Mouse (Mus musculus) neural tube, embryonic 14.5 days (tissue): Measurements from ENCODE around the gene Dnase1l2. TPM values are rescaled to one million over a fixed set of nuclear protein-coding genes. Genes with fewer than 3 reads are reported as not detected.

Source experiments
- ATAC-seq: fragments of 200-750 bp; cut with Nextera tagmentation; 2 replicates; pipeline ENCODE4 v1.8.0; 2017; ENCODE audit warnings: low read depth, mild to moderate bottlenecking, moderate TSS enrichment, moderate library complexity
- H3K27ac ChIP-seq: fragments of 300-500 bp; sonication (generic); 2 replicates; pipeline ENCODE4 v1.5.1; 2014; ENCODE audit warnings: low read depth, mild to moderate bottlenecking, control low read depth, low read length, moderate library complexity, mixed read lengths
- H3K27me3 ChIP-seq: fragments of 300-500 bp; sonication (generic); 2 replicates; pipeline ENCODE4 v1.6.1; 2014; ENCODE audit warnings: low read length; ENCODE audit not compliant: control insufficient read depth, insufficient read depth
- H3K36me3 ChIP-seq: fragments of 300-500 bp; sonication (generic); 2 replicates; pipeline ENCODE4 v1.6.1; 2014; ENCODE audit warnings: low read length, mixed read lengths; ENCODE audit not compliant: control insufficient read depth, insufficient read depth
- H3K4me1 ChIP-seq: fragments of 300-500 bp; sonication (generic); 2 replicates; pipeline ENCODE4 v1.6.1; 2014; ENCODE audit warnings: low read length; ENCODE audit not compliant: control insufficient read depth, insufficient read depth
- H3K4me2 ChIP-seq: fragments of 300-500 bp; sonication (generic); 2 replicates; pipeline ENCODE4 v1.6.1; 2014; ENCODE audit warnings: mild to moderate bottlenecking, low read depth, low read length, control low read depth
- H3K4me3 ChIP-seq: fragments of 300-500 bp; sonication (generic); 2 replicates; pipeline ENCODE4 v1.5.1; 2014; ENCODE audit warnings: low read depth, low read length, control low read depth, mixed read lengths
- H3K9ac ChIP-seq: fragments of 300-500 bp; sonication (generic); replicated peaks from 2 replicates; pipeline ENCODE4 v1.6.1; 2014; ENCODE audit warnings: low read depth, mild to moderate bottlenecking, control low read depth, low read length, mixed read lengths
- H3K9me3 ChIP-seq: fragments of 300-500 bp; sonication (generic); 2 replicates; pipeline ENCODE4 v1.6.1; 2016; ENCODE audit warnings: low read length; ENCODE audit not compliant: control insufficient read depth
- WGBS: fragments of 180-500 bp; shearing (Covaris S2); extraction: QIAGEN DNeasy Blood & Tissue Kit; methylation state at CpG from one replicate; pipeline ENCODE4 v1.1.7; 2014; 5-methylcytosine and 5-hydroxymethylcytosine counted together
- polyA plus RNA-seq: library from polyadenylated mRNA; unstranded; fragments of >200 nt; fragmentation: Nextera tagmentation; extraction: Ambion mirVana; gene quantifications from 2 replicates; pipeline ENCODE4 v1.2.1, GENCODE M21; 2014

The Dnase1l2 gene
- 6.5 and 7.5 TPM in 2 replicates for polyA plus RNA-seq

DNA sequence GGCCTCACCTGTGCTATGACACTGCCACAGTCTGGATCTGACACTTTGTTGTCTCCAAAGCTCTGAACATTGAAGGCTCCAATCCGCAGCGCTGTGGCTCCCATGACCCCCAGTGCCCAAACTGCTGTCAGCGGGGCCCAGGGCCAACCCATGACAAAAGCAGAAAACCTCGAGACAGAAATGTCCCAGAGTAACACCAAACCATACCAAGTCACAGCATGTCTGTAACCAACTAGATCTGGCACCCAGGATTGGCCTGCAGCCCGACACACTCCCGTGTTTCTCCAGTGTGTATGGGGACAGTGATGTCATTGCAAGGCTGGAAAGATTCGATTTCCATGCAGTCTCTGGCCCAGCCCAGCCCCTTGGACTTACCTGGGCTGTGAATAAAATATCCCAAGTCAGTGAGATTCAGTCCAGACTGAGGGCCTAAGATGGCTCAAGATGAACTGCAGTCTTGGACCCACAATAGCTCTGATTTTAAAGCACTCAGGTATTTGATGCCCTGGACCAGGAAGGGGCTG, at the start of gene Dnase1l2:
Dnase1l2 (minus strand) TSS at position 474 of the 524 bp plus-strand sequence.
- ATAC-seq = no peak
- H3K4me3 ChIP-seq = no peak within 1 kb of the TSS
- H3K27ac ChIP-seq = no peak within 1 kb of the TSS
- H3K9me3 ChIP-seq = no peaks in the 10 kb centered on the region
- peaks cover 67% of the 10 kb centered on the region for H3K36me3 ChIP-seq
- H3K4me2 ChIP-seq = no peak within 1 kb of the TSS
- no peak within 1 kb of the TSS for H3K9ac ChIP-seq
- 79% methylated on average over 7 of the region's 7 CpGs for WGBS
- H3K4me1 ChIP-seq = no peaks in the 10 kb centered on the region
- no peaks in the 10 kb centered on the region for H3K27me3 ChIP-seq

DNA sequence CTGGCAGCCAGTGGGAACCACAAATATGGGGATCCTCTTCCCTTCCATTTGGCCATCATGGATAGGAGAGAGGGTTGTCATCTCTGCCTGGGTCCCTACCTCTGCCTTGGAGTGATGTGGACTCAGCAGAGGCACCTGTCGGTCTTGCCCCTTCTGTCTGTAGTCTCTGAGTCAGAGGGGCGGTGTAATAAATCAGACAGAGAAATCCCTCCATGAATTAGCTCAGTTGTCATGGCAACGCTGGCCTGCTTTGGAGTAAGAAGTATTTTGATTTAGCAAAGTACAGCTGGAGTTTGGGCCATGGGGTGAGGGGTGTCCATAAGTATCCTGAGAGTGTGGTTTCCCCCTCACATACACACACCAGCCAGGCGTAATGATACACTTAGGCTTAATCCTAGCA, 47.5 kb upstream of the Dnase1l2 start:
- Histone ChIP-seq H3K27me3 (no peaks in the 10 kb centered on the region), H3K36me3 (no peaks in the 10 kb centered on the region), H3K4me1 (peaks cover 26% of the 10 kb centered on the region), H3K9me3 (no peaks in the 10 kb centered on the region), H3K9ac (peak overlapping the region; percentile 84; the same call in 1 of the 2 replicates), H3K4me2 (peak overlapping the region; percentile 69), H3K27ac (no peak overlapping the region), H3K4me3 (peak overlapping the region; percentile 70; the same call in 1 of the 2 replicates)
- no peak for ATAC-seq
- 70% methylated on average over 4 of the region's 4 CpGs for WGBS

DNA sequence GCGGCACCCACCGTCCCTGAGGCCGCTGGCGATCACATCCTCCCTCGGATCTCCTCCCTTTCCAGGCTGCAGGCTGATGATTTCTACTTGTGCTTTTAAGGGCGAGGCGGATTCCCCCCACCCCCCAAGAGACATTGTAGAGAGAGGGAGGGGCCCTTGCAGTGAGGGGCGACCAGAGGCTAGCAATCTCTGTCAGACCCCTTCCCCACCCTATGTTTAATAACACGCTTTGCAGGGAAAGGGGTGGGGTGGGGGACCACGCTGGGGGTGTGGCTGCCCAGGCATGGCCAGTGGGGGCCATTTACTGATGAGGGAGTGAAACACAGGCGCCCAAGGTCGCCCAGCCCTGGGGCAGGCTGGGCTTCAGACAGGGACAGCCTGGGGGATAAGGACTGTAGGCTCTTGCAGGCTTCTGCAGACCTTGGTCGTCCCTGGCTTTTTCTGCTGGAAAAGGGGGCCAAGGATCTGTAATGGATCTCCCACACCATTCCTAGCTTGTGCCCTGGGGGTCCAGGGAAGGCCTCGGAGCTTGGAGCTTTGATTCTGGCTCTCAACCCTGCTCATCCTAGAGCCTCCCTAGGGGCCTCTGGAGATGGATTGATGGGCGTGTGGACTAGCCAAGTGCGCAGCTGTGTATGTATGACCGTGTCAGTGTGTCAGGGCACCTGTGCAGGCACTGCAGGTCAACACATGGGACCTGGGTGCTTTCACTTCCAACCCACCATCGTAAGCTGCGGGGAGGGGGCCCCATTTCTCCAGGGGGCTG, 46.5 kb upstream of the Dnase1l2 start:
- H3K4me3 ChIP-seq = peak overlapping the region; percentile 70
- H3K4me1 ChIP-seq = peaks cover 28% of the 10 kb centered on the region
- H3K9ac ChIP-seq = peak overlapping the region; percentile 84
- peak overlapping the region; percentile 96 for H3K27ac ChIP-seq
- peak overlapping the region; percentile 69 for H3K4me2 ChIP-seq
- 9% methylated on average over 19 of the region's 19 CpGs for WGBS
- no peaks in the 10 kb centered on the region for H3K36me3 ChIP-seq
- no peaks in the 10 kb centered on the region for H3K27me3 ChIP-seq
- ATAC-seq = peak; percentile 24
- H3K9me3 ChIP-seq = no peaks in the 10 kb centered on the region

DNA sequence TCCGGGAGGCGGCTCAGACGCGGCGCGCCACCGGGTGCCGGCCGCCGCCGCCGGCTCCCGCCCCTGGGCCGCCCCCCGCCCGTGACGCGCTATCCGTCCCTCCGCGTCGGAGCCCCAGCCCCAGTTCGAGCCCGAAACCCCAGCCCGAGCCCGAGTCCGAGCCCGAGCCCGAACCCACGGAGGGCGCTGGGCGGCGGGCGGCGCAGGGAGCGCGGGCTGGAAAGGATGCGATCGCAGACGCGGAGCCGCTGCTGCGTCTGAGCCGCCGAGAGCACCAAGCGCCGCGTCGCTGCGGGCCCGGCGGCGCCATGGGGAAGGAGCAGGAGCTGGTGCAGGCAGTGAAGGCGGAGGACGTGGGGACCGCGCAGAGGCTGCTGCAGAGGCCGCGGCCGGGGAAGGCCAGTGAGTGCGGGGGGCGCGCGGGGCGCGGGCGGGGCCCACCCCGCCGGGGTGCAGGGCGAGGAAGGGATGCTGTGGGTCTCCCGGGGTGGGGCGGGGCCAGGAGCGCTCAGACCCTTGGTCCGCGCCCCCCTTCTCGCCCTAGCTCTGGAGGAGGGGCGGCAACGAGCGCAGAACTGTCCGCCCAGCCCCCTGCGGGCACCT, 45.9 kb upstream of the Dnase1l2 start:
- ATAC-seq = peak; percentile 81
- Histone ChIP-seq H3K27ac (peak overlapping the region; percentile 96), H3K4me2 (peak overlapping the region; percentile 69), H3K9ac (peak overlapping the region; percentile 84), H3K36me3 (no peaks in the 10 kb centered on the region), H3K4me1 (peaks cover 28% of the 10 kb centered on the region), H3K27me3 (no peaks in the 10 kb centered on the region), H3K4me3 (peak overlapping the region; percentile 70), H3K9me3 (no peaks in the 10 kb centered on the region)
- 0% methylated on average over 55 of the region's 81 CpGs for WGBS

DNA sequence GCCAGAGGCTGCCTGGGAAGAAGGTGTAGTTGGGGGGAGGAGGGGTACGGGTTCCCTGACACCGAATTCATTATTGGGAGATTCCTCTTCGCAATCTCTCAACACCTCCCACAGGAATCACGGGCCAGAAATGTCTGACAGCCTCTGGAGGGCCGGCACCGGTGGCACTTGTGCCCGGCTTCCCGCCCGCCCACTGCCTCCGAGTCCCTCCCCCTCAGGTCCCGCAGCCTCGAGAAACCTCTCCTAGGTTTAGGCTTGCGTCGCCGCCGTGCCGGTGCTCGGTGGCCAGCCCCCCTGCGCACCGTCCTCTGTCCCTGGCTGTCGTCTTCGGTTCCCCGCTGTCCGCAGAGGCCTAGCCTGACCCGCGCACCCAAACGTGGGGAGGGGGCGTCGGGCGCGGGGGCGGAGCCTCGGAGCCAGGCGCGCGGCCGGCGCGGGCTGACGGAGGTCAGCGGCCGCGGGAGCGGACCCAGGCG, 45.3 kb upstream of the Dnase1l2 start, which contains the start of gene Caskin1:
Caskin1 (plus strand) TSS at position 416 of the 476 bp plus-strand sequence.
- Histone ChIP-seq H3K4me2 (peak within 1 kb of the TSS; percentile 69), H3K9ac (peak within 1 kb of the TSS; percentile 84), H3K27ac (peak within 1 kb of the TSS; percentile 96), H3K27me3 (no peaks in the 10 kb centered on the region), H3K4me3 (peak within 1 kb of the TSS; percentile 70), H3K9me3 (no peaks in the 10 kb centered on the region), H3K4me1 (peaks cover 28% of the 10 kb centered on the region), H3K36me3 (no peaks in the 10 kb centered on the region)
- peak; percentile 64 for ATAC-seq
- under 1% methylated on average over 42 of the region's 45 CpGs for WGBS

DNA sequence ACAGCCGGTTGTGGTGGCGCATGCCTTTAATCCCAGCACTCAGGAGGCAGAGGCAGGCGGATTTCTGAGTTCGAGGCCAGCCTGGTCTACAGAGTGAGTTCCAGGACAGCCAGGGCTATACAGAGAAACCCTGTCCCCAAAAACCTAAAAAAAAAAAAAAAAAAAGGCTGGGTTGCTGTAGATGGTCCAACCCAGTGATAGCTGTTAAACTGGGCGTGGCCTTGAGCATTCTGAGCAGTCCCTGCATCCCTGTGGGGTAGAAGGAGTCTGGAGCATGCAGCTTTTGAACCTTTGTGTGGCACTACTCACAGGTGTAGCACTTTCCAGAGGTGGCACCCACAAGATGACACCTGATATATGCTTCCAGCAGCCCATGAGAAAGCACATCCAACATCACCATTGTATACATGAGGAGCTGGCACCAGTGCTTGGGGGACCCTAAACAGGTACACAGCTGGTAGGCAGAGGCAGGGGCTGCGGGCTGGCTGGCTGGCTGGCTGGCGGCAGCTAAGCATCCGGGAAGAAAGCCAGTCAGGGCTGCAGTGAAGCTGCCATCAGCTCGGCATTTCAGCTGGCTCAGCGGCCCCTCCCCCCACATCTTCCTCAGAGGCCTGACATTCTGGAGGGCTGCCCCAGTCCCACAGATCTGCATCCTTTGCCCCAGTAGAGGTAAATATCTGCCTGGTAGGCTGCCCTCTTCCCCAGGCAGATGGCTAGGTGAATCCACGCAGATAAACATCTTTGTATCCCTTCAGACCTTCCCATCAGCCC, 42.4 kb upstream of the Dnase1l2 start:
- no peak overlapping the region for H3K4me2 ChIP-seq
- no peaks in the 10 kb centered on the region for H3K36me3 ChIP-seq
- 43% methylated on average over 11 of the region's 11 CpGs for WGBS
- no peaks in the 10 kb centered on the region for H3K9me3 ChIP-seq
- peak overlapping the region; percentile 80 for H3K27ac ChIP-seq
- H3K4me1 ChIP-seq = peaks cover 23% of the 10 kb centered on the region
- H3K27me3 ChIP-seq = no peaks in the 10 kb centered on the region
- no peak overlapping the region for H3K4me3 ChIP-seq
- peak overlapping the region; percentile 2; the same call in 1 of the 2 replicates for H3K9ac ChIP-seq
- ATAC-seq = no peak

DNA sequence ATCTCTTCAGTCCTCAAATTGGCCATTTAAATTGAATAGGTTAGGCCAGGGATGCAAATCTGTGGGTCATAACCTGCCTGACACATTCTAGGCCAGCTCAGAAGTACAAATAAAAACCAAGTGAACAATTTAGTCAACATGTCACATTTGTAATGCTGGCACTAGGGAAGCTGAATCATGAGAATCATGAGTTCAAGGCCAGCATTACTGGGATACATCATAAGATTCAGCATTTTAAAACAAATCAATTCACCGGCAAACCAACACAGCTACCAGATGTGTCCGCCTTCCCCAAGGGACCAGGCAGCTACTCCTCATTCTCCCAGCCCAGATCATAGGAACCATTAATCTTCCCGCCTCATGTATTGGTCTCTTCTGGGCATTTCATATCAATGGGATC, 40.6 kb upstream of the Dnase1l2 start:
- Histone ChIP-seq H3K4me3 (no peak overlapping the region), H3K4me2 (no peak overlapping the region), H3K9ac (no peak overlapping the region), H3K27ac (no peak overlapping the region), H3K4me1 (peaks cover 13% of the 10 kb centered on the region; the same call in 1 of the 2 replicates), H3K36me3 (no peaks in the 10 kb centered on the region), H3K27me3 (no peaks in the 10 kb centered on the region), H3K9me3 (no peaks in the 10 kb centered on the region)
- ATAC-seq = no peak
- 52% methylated on average over 3 of the region's 3 CpGs for WGBS

DNA sequence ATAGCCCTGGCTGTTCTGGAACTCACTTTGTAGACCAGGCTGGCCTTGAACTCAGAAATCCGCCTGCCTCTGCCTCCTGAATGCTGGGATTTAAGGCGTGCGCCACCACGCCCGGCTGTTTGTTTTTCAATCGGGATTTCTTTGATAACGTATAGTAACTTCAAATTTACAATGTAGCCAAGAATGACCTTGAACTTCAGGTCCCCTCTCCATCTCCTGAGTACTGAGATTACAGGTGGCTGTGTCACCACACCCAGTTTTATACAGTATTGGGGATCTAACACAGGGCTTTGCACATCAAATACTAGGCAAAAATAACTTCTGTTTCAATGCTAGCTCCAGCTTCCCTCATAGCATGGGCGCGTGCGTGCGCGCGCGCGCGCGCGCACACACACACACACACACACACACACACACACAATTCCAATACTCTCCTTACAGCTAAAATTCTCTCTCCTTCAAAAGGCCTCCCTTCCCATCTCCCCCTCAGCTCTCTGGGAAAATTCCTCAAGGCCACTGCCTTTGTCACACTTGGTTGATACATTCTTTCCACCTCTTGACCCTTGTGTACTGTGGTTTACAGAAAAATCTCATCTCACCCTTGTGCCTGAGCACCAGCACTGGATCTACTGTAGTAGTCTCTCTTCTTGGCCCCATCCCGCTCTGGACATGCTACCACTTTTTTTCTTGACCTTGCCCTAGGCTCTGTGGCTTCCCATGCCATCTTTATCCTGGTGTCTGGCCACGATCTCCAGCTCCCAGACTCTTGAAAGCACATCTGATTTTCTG, 38.3 kb upstream of the Dnase1l2 start:
- no peak overlapping the region for H3K4me3 ChIP-seq
- ATAC-seq = no peak
- WGBS = 96% methylated on average over 20 of the region's 20 CpGs
- H3K27ac ChIP-seq = no peak overlapping the region
- no peaks in the 10 kb centered on the region for H3K27me3 ChIP-seq
- H3K36me3 ChIP-seq = peaks cover 6% of the 10 kb centered on the region; the same call in 1 of the 2 replicates
- no peak overlapping the region for H3K9ac ChIP-seq
- H3K9me3 ChIP-seq = no peaks in the 10 kb centered on the region
- peaks cover 12% of the 10 kb centered on the region for H3K4me1 ChIP-seq
- H3K4me2 ChIP-seq = no peak overlapping the region
